Mouse (Mus musculus): ENCODE data around the gene Myocos. TPM values are rescaled to one million over a fixed set of nuclear protein-coding genes. Genes with fewer than 3 reads are reported as not detected.
"Not testable (repeated sequence)": the region's sequence is repeated elsewhere in the genome, so short reads cannot be mapped to it uniquely, and the experiment has no call there.

The Myocos gene
- polyA plus RNA-seq, 1 experiment from 2014 or later: not detected

DNA sequence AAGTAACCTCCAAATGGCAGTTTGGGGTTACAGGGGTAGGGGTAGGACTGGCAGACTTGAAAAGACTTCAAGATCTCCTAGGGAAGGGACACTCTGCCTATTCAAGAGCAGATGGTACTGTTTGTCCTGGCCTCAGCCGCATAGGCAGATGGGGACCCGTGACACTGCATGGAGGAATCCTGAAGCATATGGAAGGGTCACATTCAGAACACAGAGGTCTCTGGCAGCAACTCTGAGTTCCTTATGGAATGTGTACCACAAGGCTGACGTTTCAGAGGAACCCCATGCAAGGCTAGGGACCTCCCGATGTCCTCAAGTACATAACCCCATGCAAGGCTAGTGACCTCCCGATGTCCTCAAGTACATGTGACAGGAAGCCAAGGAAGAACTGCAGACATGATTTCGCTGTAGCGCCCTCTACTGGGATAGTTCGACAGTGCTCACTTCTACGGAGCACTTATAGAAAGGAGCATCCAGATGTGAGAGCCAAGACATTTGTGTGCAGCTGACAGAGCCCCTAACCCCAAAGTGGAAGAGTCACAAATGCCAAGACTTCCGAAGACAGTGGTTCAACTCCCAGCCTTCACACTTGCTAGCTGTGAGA, 11.8 kb downstream of the Myocos start:
- Histone ChIP-seq H3K4me1 (replicated peaks; ENCODE audit: control insufficient read depth, insufficient read depth, low read length) (no peaks in the 10 kb centered on the region), H3K4me2 (ENCODE audit: low read length) (no peak overlapping the region), H3K27me3 (replicated peaks; ENCODE audit: control insufficient read depth, insufficient read depth, low read length) (no peaks in the 10 kb centered on the region), H3K27ac (ENCODE audit: low read depth) (no peak overlapping the region), H3K36me3 (ENCODE audit: control insufficient read depth, insufficient read depth, low read length) (no peaks in the 10 kb centered on the region), H3K4me3 (ENCODE audit: low read depth, low read length) (no peak overlapping the region), H3K9ac (ENCODE audit: low read length) (no peak overlapping the region), H3K9me3 (ENCODE audit: control insufficient read depth, low read length) (no peaks in the 10 kb centered on the region)
- WGBS: 81% methylated on average over 10 of the region's 10 CpGs
- DNase-seq (ENCODE audit: low spot score): no peak
- no peak for ATAC-seq (replicated peaks; ENCODE audit: low FRiP score, low TSS enrichment, low read depth)

DNA sequence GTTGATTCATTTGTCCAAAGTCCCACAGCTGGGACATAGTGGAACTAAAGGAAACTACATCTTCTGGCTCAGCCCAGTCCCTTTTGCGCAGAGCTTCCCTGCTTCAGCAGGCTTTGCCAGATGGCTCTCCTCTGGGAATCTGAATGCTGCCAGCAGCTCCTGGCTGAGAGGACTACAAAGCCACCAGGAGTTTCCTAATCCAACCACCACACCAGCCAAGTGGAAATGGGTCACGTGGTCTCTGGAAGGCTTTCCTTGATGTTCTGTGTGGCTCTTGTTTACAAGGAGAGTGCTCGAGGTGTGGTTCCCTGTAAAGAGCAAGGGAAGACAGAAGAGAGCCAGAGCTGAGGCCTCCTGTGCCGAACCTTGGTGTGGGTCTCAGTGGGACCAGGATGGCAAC, 14.3 kb downstream of the Myocos start:
- Histone ChIP-seq H3K4me1 (replicated peaks; ENCODE audit: control insufficient read depth, insufficient read depth, low read length) (no peaks in the 10 kb centered on the region), H3K4me3 (ENCODE audit: low read depth, low read length) (no peak overlapping the region), H3K36me3 (ENCODE audit: control insufficient read depth, insufficient read depth, low read length) (no peaks in the 10 kb centered on the region), H3K9me3 (ENCODE audit: control insufficient read depth, low read length) (no peaks in the 10 kb centered on the region), H3K27ac (ENCODE audit: low read depth) (no peak overlapping the region), H3K4me2 (ENCODE audit: low read length) (no peak overlapping the region), H3K27me3 (replicated peaks; ENCODE audit: control insufficient read depth, insufficient read depth, low read length) (no peaks in the 10 kb centered on the region), H3K9ac (ENCODE audit: low read length) (no peak overlapping the region)
- no peak for DNase-seq (ENCODE audit: low spot score)
- 37% methylated on average over 4 of the region's 4 CpGs for WGBS
- ATAC-seq (replicated peaks; ENCODE audit: low FRiP score, low TSS enrichment, low read depth): no peak

DNA sequence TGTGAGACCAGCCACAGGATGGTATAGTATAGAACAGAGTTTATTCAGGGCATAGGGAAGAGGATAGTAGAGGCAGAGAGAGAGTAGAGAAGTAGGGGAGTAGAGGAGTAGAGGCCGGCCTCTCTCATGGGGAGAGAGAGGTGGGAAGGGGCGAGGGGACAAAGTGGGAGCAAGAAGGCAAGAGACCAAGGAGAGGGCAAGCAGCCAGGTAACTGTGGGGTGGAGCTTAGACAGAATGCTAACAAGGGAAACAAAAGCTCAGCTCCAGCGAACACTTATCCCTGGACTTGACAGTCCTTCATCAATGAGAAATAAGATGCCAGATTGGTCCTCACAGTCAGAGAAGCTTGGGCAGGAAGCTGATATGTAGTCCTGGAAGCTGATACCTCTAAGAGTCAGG, 15.4 kb downstream of the Myocos start:
- Histone ChIP-seq H3K4me3 (ENCODE audit: low read depth, low read length) (no peak overlapping the region), H3K27ac (ENCODE audit: low read depth) (no peak overlapping the region), H3K4me2 (ENCODE audit: low read length) (no peak overlapping the region), H3K9me3 (ENCODE audit: control insufficient read depth, low read length) (no peaks in the 10 kb centered on the region), H3K9ac (ENCODE audit: low read length) (no peak overlapping the region), H3K4me1 (replicated peaks; ENCODE audit: control insufficient read depth, insufficient read depth, low read length) (no peaks in the 10 kb centered on the region), H3K36me3 (ENCODE audit: control insufficient read depth, insufficient read depth, low read length) (no peaks in the 10 kb centered on the region), H3K27me3 (replicated peaks; ENCODE audit: control insufficient read depth, insufficient read depth, low read length) (no peaks in the 10 kb centered on the region)
- ATAC-seq (replicated peaks; ENCODE audit: low FRiP score, low TSS enrichment, low read depth) (no peak), DNase-seq (ENCODE audit: low spot score) (no peak)
- WGBS: 84% methylated on average over 3 of the region's 3 CpGs

DNA sequence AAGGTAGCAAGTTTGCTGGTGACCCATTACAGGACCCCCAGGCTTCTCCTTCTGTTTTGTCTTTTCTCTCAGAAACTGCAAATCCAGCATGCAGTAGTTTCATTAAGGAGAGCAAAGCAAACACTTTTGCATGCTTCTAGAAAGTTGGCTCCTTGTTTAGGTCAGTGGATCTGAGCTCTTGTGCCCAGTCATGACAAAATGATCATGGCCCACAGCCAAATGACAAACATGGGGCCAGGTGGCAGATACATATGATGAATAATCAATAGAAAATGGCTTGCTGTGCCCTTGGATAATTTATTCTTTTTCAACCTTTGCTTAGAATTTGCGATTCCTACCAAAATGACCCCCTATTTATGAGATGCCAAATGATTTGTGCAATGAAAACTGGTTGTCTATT, 18.2 kb downstream of the Myocos start:
- no peak overlapping the region for H3K27ac ChIP-seq (ENCODE audit: low read depth)
- H3K36me3 ChIP-seq (ENCODE audit: control insufficient read depth, insufficient read depth, low read length): no peaks in the 10 kb centered on the region
- no peaks in the 10 kb centered on the region for H3K4me1 ChIP-seq (replicated peaks; ENCODE audit: control insufficient read depth, insufficient read depth, low read length)
- no peak overlapping the region for H3K9ac ChIP-seq (ENCODE audit: low read length)
- H3K4me2 ChIP-seq (ENCODE audit: low read length): no peak overlapping the region
- no peaks in the 10 kb centered on the region for H3K27me3 ChIP-seq (replicated peaks; ENCODE audit: control insufficient read depth, insufficient read depth, low read length)
- H3K4me3 ChIP-seq (ENCODE audit: low read depth, low read length): no peak overlapping the region
- WGBS: 93% methylated on average over 1 of the region's 1 CpGs
- no peak for ATAC-seq (replicated peaks; ENCODE audit: low FRiP score, low TSS enrichment, low read depth)
- no peak for DNase-seq (ENCODE audit: low spot score)
- no peaks in the 10 kb centered on the region for H3K9me3 ChIP-seq (ENCODE audit: control insufficient read depth, low read length)

DNA sequence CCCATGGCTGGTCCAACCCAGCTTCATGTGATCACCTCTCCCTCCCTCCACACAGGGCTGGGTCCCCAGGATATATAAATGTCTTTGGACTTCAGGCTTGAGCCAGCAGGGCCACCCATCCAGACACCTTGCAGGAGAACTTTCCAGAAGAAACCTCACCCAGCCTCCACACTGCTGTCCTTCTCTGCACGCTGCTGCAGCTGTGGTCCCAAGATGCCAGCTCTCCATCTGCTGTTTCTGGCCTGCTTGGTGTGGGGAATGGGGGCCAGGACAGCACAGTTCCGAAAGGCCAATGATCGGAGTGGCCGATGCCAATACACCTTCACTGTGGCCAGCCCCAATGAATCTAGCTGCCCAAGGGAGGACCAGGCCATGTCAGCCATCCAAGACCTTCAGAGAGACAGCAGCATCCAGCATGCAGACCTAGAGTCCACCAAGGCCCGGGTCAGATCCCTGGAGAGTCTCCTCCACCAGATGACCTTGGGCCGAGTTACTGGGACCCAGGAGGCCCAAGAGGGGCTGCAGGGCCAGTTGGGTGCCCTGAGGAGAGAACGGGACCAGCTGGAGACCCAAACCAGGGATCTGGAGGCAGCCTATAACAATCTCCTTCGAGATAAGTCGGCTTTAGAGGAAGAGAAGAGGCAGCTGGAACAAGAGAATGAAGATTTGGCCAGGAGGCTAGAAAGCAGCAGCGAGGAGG, 18.8 kb downstream of the Myocos start, which contains the start of gene Myoc:
TSS of gene Myoc (plus strand) at position 105 of the 700 bp plus-strand sequence.
- DNase-seq (ENCODE audit: low spot score) (no peak), ATAC-seq (replicated peaks; ENCODE audit: low FRiP score, low TSS enrichment, low read depth) (no peak)
- Histone ChIP-seq H3K9me3 (ENCODE audit: control insufficient read depth, low read length) (0 out of 2 replicates have a peak, but pooled peaks cover 4% of the 10 kb centered on the region), H3K4me3 (ENCODE audit: low read depth, low read length) (no peak within 1 kb of the TSS), H3K4me2 (ENCODE audit: low read length) (no peak within 1 kb of the TSS), H3K27ac (ENCODE audit: low read depth) (no peak within 1 kb of the TSS), H3K36me3 (ENCODE audit: control insufficient read depth, insufficient read depth, low read length) (no peaks in the 10 kb centered on the region), H3K4me1 (replicated peaks; ENCODE audit: control insufficient read depth, insufficient read depth, low read length) (no peaks in the 10 kb centered on the region), H3K27me3 (replicated peaks; ENCODE audit: control insufficient read depth, insufficient read depth, low read length) (no peaks in the 10 kb centered on the region), H3K9ac (ENCODE audit: low read length) (no peak within 1 kb of the TSS)
- 84% methylated on average over 10 of the region's 10 CpGs for WGBS

DNA sequence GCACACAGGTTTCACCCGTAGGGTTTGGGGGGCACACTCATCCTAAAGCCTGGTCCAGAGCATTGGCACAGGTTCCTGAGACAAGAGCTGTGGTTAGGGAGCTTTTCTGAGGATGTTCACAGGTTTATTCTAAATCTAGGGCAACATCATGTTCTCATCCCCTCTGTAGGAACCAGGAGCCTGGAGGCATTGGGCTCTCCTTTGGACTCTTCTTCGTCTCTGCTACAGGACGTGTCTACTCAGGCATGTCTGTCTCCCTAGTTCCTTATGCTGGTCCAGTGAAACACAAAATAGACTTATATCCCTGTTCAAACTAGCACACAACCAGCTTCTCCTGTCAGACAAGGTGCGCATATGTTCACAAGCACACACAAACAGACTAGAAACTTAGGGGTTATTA, 19.5 kb downstream of the Myocos start:
- H3K4me2 ChIP-seq (ENCODE audit: low read length): no peak overlapping the region
- no peak for ATAC-seq (replicated peaks; ENCODE audit: low FRiP score, low TSS enrichment, low read depth)
- 84% methylated on average over 4 of the region's 4 CpGs for WGBS
- H3K36me3 ChIP-seq (ENCODE audit: control insufficient read depth, insufficient read depth, low read length): no peaks in the 10 kb centered on the region
- H3K4me1 ChIP-seq (replicated peaks; ENCODE audit: control insufficient read depth, insufficient read depth, low read length): no peaks in the 10 kb centered on the region
- H3K4me3 ChIP-seq (ENCODE audit: low read depth, low read length): no peak overlapping the region
- no peak overlapping the region for H3K9ac ChIP-seq (ENCODE audit: low read length)
- no peak overlapping the region for H3K27ac ChIP-seq (ENCODE audit: low read depth)
- no peak for DNase-seq (ENCODE audit: low spot score)
- H3K9me3 ChIP-seq (ENCODE audit: control insufficient read depth, low read length): 0 out of 2 replicates have a peak, but pooled peaks cover 8% of the 10 kb centered on the region
- no peaks in the 10 kb centered on the region for H3K27me3 ChIP-seq (replicated peaks; ENCODE audit: control insufficient read depth, insufficient read depth, low read length)

DNA sequence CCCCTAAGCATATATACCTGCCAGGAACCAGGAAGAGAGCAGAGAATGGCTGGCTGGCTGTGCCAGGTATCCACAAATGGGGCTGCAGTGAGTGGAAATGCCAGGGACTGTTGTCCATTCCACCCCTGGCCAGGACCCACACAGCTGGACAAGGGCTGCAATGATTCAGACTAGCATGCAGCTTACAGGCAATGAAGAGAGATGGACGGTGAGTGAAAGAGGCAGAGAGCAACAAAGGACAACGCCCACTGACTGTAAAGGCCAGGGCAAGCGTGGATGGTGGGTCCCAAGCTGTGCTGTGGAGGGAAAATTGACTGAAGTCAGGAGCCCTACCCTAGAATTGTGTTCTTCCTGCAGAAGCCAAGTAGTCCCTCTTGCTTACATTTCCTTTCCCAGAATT, 21.5 kb downstream of the Myocos start:
- no peaks in the 10 kb centered on the region for H3K36me3 ChIP-seq (ENCODE audit: control insufficient read depth, insufficient read depth, low read length)
- H3K4me1 ChIP-seq (replicated peaks; ENCODE audit: control insufficient read depth, insufficient read depth, low read length): no peaks in the 10 kb centered on the region
- WGBS: 74% methylated on average over 3 of the region's 3 CpGs
- no peak for DNase-seq (ENCODE audit: low spot score)
- H3K4me3 ChIP-seq (ENCODE audit: low read depth, low read length): no peak overlapping the region
- no peak for ATAC-seq (replicated peaks; ENCODE audit: low FRiP score, low TSS enrichment, low read depth)
- H3K27me3 ChIP-seq (replicated peaks; ENCODE audit: control insufficient read depth, insufficient read depth, low read length): no peaks in the 10 kb centered on the region
- no peak overlapping the region for H3K27ac ChIP-seq (ENCODE audit: low read depth)
- 0 out of 2 replicates have a peak, but pooled peaks cover 10% of the 10 kb centered on the region for H3K9me3 ChIP-seq (ENCODE audit: control insufficient read depth, low read length)
- H3K4me2 ChIP-seq (ENCODE audit: low read length): no peak overlapping the region
- no peak overlapping the region for H3K9ac ChIP-seq (ENCODE audit: low read length)

DNA sequence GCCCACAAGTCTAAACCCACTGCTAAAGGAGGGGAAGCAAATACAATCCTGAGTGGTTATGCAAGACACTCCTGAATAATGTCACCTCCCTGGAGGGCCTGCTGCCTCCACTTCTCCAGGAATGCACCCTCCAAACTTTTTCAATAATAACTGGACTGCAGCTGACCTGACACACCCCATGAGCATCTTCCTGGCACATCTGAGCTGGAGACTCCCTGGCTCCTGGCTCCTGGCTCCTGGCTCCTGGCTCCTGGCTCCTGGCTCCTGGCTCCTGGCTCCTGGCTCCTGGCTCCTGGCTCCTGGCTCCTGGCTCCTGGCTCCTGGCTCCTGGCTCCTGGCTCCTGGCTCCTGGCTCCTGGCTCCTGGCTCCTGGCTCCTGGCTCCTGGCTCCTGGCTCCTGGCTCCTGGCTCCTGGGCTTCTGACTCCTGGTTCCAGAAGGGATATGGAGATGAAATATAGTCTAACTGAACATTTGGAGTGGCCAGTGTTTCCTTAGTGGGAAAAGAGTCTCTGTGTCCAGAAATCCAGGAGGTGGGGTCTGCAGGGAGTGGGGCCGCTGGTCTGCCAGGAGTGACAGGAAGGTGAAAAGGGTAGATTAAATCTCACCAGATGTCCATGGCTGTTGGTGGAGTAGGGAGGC, 22.6 kb downstream of the Myocos start:
- not testable (repeated sequence) for H3K9me3 ChIP-seq (ENCODE audit: control insufficient read depth, low read length); H3K4me3 ChIP-seq (ENCODE audit: low read depth, low read length); ATAC-seq (replicated peaks; ENCODE audit: low FRiP score, low TSS enrichment, low read depth); H3K9ac ChIP-seq (ENCODE audit: low read length); H3K27me3 ChIP-seq (replicated peaks; ENCODE audit: control insufficient read depth, insufficient read depth, low read length); DNase-seq (ENCODE audit: low spot score); H3K27ac ChIP-seq (ENCODE audit: low read depth); H3K4me2 ChIP-seq (ENCODE audit: low read length); H3K36me3 ChIP-seq (ENCODE audit: control insufficient read depth, insufficient read depth, low read length); H3K4me1 ChIP-seq (replicated peaks; ENCODE audit: control insufficient read depth, insufficient read depth, low read length)
- WGBS: 53% methylated on average over 1 of the region's 1 CpGs
